Mouse (Mus musculus) ES-Bruce4 (cell line): Measurements from ENCODE around the gene Naaa. TPM values are rescaled to one million over a fixed set of nuclear protein-coding genes. Genes with fewer than 3 reads are reported as not detected.

Experiments
- H3K27ac ChIP-seq: 2 replicates; pipeline ENCODE4 v1.5.1; 2012; ENCODE audit warnings: low read length, inconsistent platforms; ENCODE audit not compliant: insufficient read depth
- H3K27me3 ChIP-seq: 2 replicates; pipeline ENCODE4 v1.6.1; 2012; ENCODE audit warnings: mild to moderate bottlenecking, low read length, inconsistent platforms; ENCODE audit not compliant: control insufficient read depth, poor library complexity, insufficient read depth, severe bottlenecking
- H3K36me3 ChIP-seq: 2 replicates; pipeline ENCODE4 v1.6.1; 2012; ENCODE audit warnings: inconsistent platforms, mild to moderate bottlenecking, low read length, moderate library complexity; ENCODE audit not compliant: control insufficient read depth, poor library complexity, insufficient read depth, severe bottlenecking
- H3K4me1 ChIP-seq: one replicate; pipeline ENCODE4 v1.8.1; 2011; ENCODE audit warnings: low read length; ENCODE audit not compliant: control insufficient read depth, insufficient read depth
- H3K4me3 ChIP-seq: 2 replicates; pipeline ENCODE4 v1.5.1; 2011; ENCODE audit warnings: low read depth, mild to moderate bottlenecking, low read length
- H3K9ac ChIP-seq: 2 replicates; pipeline ENCODE4 v1.6.1; 2012; ENCODE audit warnings: low read depth, mild to moderate bottlenecking, inconsistent platforms; ENCODE audit not compliant: poor library complexity, severe bottlenecking
- H3K9me3 ChIP-seq: replicated peaks from 2 replicates; pipeline ENCODE4 v1.6.1; 2012; ENCODE audit warnings: mild to moderate bottlenecking, low read length, inconsistent platforms; ENCODE audit not compliant: control insufficient read depth, poor library complexity, insufficient read depth, severe bottlenecking
- CTCF ChIP-seq: IDR thresholded peaks from one replicate; pipeline ENCODE4 v1.8.1; 2011; ENCODE audit warnings: low read depth, low read length
- EP300 ChIP-seq: IDR thresholded peaks from 2 replicates; pipeline ENCODE4 v1.6.1; 2011; ENCODE audit warnings: low read depth, low read length; ENCODE audit not compliant: insufficient read depth
- POLR2A ChIP-seq: IDR thresholded peaks from one replicate; pipeline ENCODE4 v1.8.1; 2011; ENCODE audit warnings: low read length; ENCODE audit not compliant: insufficient read depth
- polyA plus RNA-seq: library from polyadenylated mRNA; stranded (reverse); fragments of >200 nt; gene quantifications from 2 replicates; pipeline ENCODE4 v1.2.4, GENCODE M21; 2011; ENCODE audit warnings: low read depth; ENCODE audit not compliant: missing spikeins, insufficient read depth, insufficient read length

Gene Naaa
- polyA plus RNA-seq, 1 experiment, result 6.7 TPM

- Histone ChIP-seq H3K4me1 (no peaks in the 10 kb centered on the region), H3K27ac (no peak overlapping the region), H3K36me3 (no peaks in the 10 kb centered on the region), H3K4me3 (no peak overlapping the region), H3K9me3 (no peaks in the 10 kb centered on the region), H3K9ac (no peak overlapping the region), H3K27me3 (no peaks in the 10 kb centered on the region)
- TF ChIP-seq EP300 (no peak), CTCF (no peak), POLR2A (no peak)
Measured at GRCm38 (mm10) chr5:92318119-92318518, 40.1 kb upstream of the Naaa start.

- Histone ChIP-seq H3K27ac (no peak overlapping the region), H3K9ac (no peak overlapping the region), H3K4me3 (no peak overlapping the region), H3K27me3 (no peaks in the 10 kb centered on the region), H3K9me3 (no peaks in the 10 kb centered on the region), H3K36me3 (no peaks in the 10 kb centered on the region), H3K4me1 (no peaks in the 10 kb centered on the region)
- TF ChIP-seq EP300 (no peak), CTCF (no peak), POLR2A (no peak)
Measured at GRCm38 (mm10) chr5:92313776-92314175, 35.8 kb upstream of the Naaa start.

GRCm38 (mm10) chr5:92312046-92312715 is 34.2 kb upstream of the Naaa start:
- H3K27me3 ChIP-seq, result no peaks in the 10 kb centered on the region
- no peaks in the 10 kb centered on the region; the same call in 1 of the 2 replicates for H3K36me3 ChIP-seq
- H3K9me3 ChIP-seq, result no peaks in the 10 kb centered on the region
- H3K9ac ChIP-seq, result no peak overlapping the region
- H3K4me1 ChIP-seq, result peaks cover 2% of the 10 kb centered on the region
- no peak overlapping the region for H3K4me3 ChIP-seq
- TF ChIP-seq CTCF (no peak), EP300 (no peak), POLR2A (no peak)
- no peak overlapping the region for H3K27ac ChIP-seq

- peaks cover 2% of the 10 kb centered on the region for H3K4me1 ChIP-seq
- H3K27ac ChIP-seq, result 0 out of 2 replicates have a peak within 1 kb of the TSS, but pooled peaks have one; percentile 3
- H3K4me3 ChIP-seq, result peak within 1 kb of the TSS; percentile 96
- peaks cover 7% of the 10 kb centered on the region for H3K36me3 ChIP-seq
- TF ChIP-seq CTCF, result peak; percentile 47
- peak; percentile 55; the same call in 1 of the 2 replicates for TF ChIP-seq EP300
- peak; percentile 36 for TF ChIP-seq POLR2A
- no peaks in the 10 kb centered on the region for H3K27me3 ChIP-seq
- H3K9me3 ChIP-seq, result no peaks in the 10 kb centered on the region
- peak within 1 kb of the TSS; percentile 90 for H3K9ac ChIP-seq
Measured at GRCm38 (mm10) chr5:92309681-92310511, 31.9 kb upstream of the Naaa start, which contains the start of gene Sdad1. TSS of gene Sdad1 (minus strand) at chr5:92310479.

- TF ChIP-seq CTCF (no peak), POLR2A (no peak), EP300 (no peak)
- Histone ChIP-seq H3K9ac (no peak overlapping the region), H3K27me3 (no peaks in the 10 kb centered on the region), H3K4me3 (no peak overlapping the region), H3K27ac (no peak overlapping the region), H3K36me3 (peaks cover 50% of the 10 kb centered on the region), H3K9me3 (no peaks in the 10 kb centered on the region), H3K4me1 (peaks cover 2% of the 10 kb centered on the region)
Measured at GRCm38 (mm10) chr5:92304291-92304690, 26.3 kb upstream of the Naaa start.
